Mouse (Mus musculus) brain, embryonic 14.5 days (tissue): Measurements from ENCODE around the gene Kif22.

ENCODE experiments used
- CTCF ChIP-seq: fragments of 200-500 bp; IDR thresholded peaks from 2 replicates; pipeline ENCODE4 v1.5.1; 2012; ENCODE audit warnings: inconsistent platforms, mild to moderate bottlenecking, moderate library complexity, borderline replicate concordance; ENCODE audit not compliant: insufficient read depth, insufficient read length; ENCODE audit errors: extremely low read depth
- POLR2A ChIP-seq: fragments of 200-500 bp; IDR thresholded peaks from 2 replicates; pipeline ENCODE4 v1.6.1; 2012; ENCODE audit warnings: mild to moderate bottlenecking, inconsistent platforms, borderline replicate concordance; ENCODE audit not compliant: poor library complexity, insufficient read depth, insufficient read length, severe bottlenecking; ENCODE audit errors: extremely low read depth

GRCm38 (mm10) chr7:127016971-127017949, 25.0 kb downstream of the Kif22 start, which contains the start of gene Pagr1a:
- TF ChIP-seq POLR2A (no peak; the same call in 1 of the 2 replicates), CTCF (peak; percentile 85)
